ENCODE assay signal across 8 mouse cellular contexts in genomic region chr4:155992906-155993547, GRCm38 (mm10). TPM values are rescaled to one million over a fixed set of nuclear protein-coding genes. Genes with fewer than 3 reads are reported as not detected.
DNase-seq lines count a peak whose midpoint lies in the region; ATAC-seq lines count a peak whose summit lies in the region.

No protein-coding gene starts in this region.

- peak; percentile 85 for ATAC-seq in hindbrain, embryonic 14.5 days (ENCODE audit: low FRiP score)

- peak; percentile 94 for DNase-seq in T-cell, adult 2 months (ENCODE audit: low spot score)
- peak; percentile 98 for DNase-seq in cerebellum, postnatal 14 days
- peak; percentile 94 to 96 for DNase-seq in frontal cortex, postnatal 14 days (ENCODE audit: low spot score in 2 of 2)
- DNase-seq in hindbrain, embryonic 14.5 days (ENCODE audit: low spot score): peak; percentile 97
- DNase-seq in layer of hippocampus, postnatal 25 days (ENCODE audit: extremely low spot score in 1 of 2, low spot score in 1 of 2): peak; percentile 93 to 98
- DNase-seq in lung, postnatal 25 days (ENCODE audit: low spot score): peak; percentile 95
- peak; percentile 95 for DNase-seq in right cerebral cortex, adult 18-20 months
- peak; percentile 80 for DNase-seq in urinary bladder, postnatal 10 days (ENCODE audit: low spot score)

- peak overlapping the region; percentile 91 for H3K9ac ChIP-seq in hindbrain, embryonic 14.5 days

- H3K27me3 ChIP-seq in hindbrain, embryonic 14.5 days (ENCODE audit: control insufficient read depth, insufficient read depth, low read length): no peaks in the 10 kb centered on the region

- H3K4me1 ChIP-seq in hindbrain, embryonic 14.5 days (replicated peaks; ENCODE audit: control insufficient read depth, insufficient read depth, low read length): peaks cover 28% of the 10 kb centered on the region

- H3K27ac ChIP-seq in hindbrain, embryonic 14.5 days: peak overlapping the region; percentile 97

- peak overlapping the region; percentile 94 for H3K4me3 ChIP-seq in hindbrain, embryonic 14.5 days (replicated peaks; ENCODE audit: low read length)

- H3K4me2 ChIP-seq in hindbrain, embryonic 14.5 days (replicated peaks): peak overlapping the region; percentile 84

- H3K36me3 ChIP-seq in hindbrain, embryonic 14.5 days (replicated peaks; ENCODE audit: control insufficient read depth, insufficient read depth): peaks cover 23% of the 10 kb centered on the region

- H3K9me3 ChIP-seq in hindbrain, embryonic 14.5 days (ENCODE audit: control insufficient read depth, low read length): no peaks in the 10 kb centered on the region

- under 1% methylated on average over 70 of the region's 70 CpGs for WGBS in hindbrain, embryonic 14.5 days

RNA-seq across cellular contexts. Expression of gene Sdf4, which starts 0.4 kb away (rescaled TPM):
- 112 and 114 TPM in 2 replicates for polyA plus RNA-seq in hindbrain, embryonic 14.5 days (2014; fragmentation: Nextera tagmentation; extraction: Ambion mirVana)
- 100 to 1,000 TPM; 180 to 193 TPM for total RNA-seq in layer of hippocampus, postnatal 25 days (2021)

RNA-seq across cellular contexts. Expression of gene B3galt6, which starts 0.6 kb away (rescaled TPM):
- polyA plus RNA-seq in hindbrain, embryonic 14.5 days (2014; fragmentation: Nextera tagmentation; extraction: Ambion mirVana): 38.4 and 38.8 TPM in 2 replicates
- total RNA-seq in layer of hippocampus, postnatal 25 days (2021): 10 to 100 TPM; 10.4 to 11.2 TPM

RNA-seq across cellular contexts. Expression of gene Tnfrsf4, which starts 20.6 kb away (rescaled TPM):
- polyA plus RNA-seq in hindbrain, embryonic 14.5 days (2014; fragmentation: Nextera tagmentation; extraction: Ambion mirVana): 0.79 TPM in 1 of 2 replicates, not detected in the other
- total RNA-seq in layer of hippocampus, postnatal 25 days (2021): 1 to 10 TPM; 1.0 to 2.2 TPM

RNA-seq across cellular contexts. Expression of gene C1qtnf12, which starts 30.9 kb away (rescaled TPM):
- 11.2 and 13.5 TPM in 2 replicates for polyA plus RNA-seq in hindbrain, embryonic 14.5 days (2014; fragmentation: Nextera tagmentation; extraction: Ambion mirVana)
- total RNA-seq in layer of hippocampus, postnatal 25 days (2021): 10 to 100 TPM; 16.7 to 17.7 TPM

RNA-seq across cellular contexts. Expression of gene Tnfrsf18, which starts 32.9 kb away (rescaled TPM):
- polyA plus RNA-seq in hindbrain, embryonic 14.5 days (2014; fragmentation: Nextera tagmentation; extraction: Ambion mirVana): 1.9 and 2.3 TPM in 2 replicates
- total RNA-seq in layer of hippocampus, postnatal 25 days (2021): not detected

Comparison
In these comparisons a context has a peak if more than half of its experiments do, and no peak if none do; other contexts are left out.
1. Peak in every context shown above with its lines: DNase-seq, ATAC-seq, H3K4me3 ChIP-seq and H3K27ac ChIP-seq.